Mouse (Mus musculus): ENCODE measurements around the gene Gsg1l. TPM values are rescaled to one million over a fixed set of nuclear protein-coding genes. Genes with fewer than 3 reads are reported as not detected.

Gene Gsg1l
- polyA plus RNA-seq, 1 experiment from 2014 or later, result 16.3 TPM

- H3K4me3 ChIP-seq, result no peak overlapping the region
- no peak overlapping the region for H3K9ac ChIP-seq
- no peak overlapping the region for H3K4me2 ChIP-seq (replicated peaks)
- WGBS, result 85% methylated on average over 3 of the region's 3 CpGs
- no peaks in the 10 kb centered on the region for H3K9me3 ChIP-seq
- ATAC-seq (ENCODE audit: low FRiP score, low read depth), result no peak
- no peaks in the 10 kb centered on the region for H3K36me3 ChIP-seq
- H3K27ac ChIP-seq, result no peak overlapping the region
- H3K4me1 ChIP-seq, result peaks cover 9% of the 10 kb centered on the region
- no peaks in the 10 kb centered on the region for H3K27me3 ChIP-seq (replicated peaks)
These were observed 113.1 kb downstream of the Gsg1l start for GRCm38 (mm10) chr7:125969076-125969475.

DNA sequence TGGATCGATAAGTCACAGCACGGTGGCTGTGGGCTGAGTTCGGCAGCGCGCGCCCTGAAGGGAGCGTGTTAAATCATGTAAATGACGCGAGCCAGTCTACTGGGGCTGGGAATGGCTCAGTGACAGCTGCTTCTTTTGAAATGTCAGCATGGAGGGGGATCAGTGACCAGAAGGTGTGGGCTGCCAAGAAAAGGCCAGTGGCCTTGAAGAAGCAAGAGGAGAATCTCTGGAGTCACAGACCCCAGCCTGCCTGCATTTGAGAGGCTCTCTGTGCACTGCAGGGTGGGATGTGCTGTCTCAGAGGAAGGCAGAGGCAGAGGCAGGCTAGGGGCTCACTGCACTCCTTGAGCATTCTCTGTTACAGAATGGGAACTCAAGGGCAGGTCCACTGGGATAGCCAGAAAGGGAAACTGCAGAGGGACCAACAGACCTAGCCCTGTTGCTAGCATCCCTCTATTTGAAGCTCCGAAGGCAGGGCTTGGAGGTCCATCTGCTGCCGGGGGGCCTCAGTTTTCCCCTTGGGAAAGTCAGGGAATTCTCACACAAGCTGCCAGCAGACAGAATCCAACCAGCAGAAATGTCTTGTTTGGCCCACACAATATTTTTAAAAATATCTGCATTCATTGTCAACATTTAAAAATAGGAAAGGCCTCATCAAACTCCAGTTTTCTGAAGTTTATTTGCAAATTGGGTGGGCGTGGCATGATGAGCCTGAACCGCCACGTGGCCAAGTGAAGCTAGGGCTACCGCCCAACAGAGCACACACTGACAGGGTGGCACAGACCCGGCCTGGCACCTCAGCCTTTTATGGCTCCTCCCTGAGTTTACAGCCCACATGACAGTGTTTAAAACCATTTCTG, 115.6 kb downstream of the Gsg1l start:
- H3K4me3 ChIP-seq, result no peak overlapping the region
- 42% methylated on average over 16 of the region's 16 CpGs for WGBS
- H3K9ac ChIP-seq, result no peak overlapping the region
- H3K36me3 ChIP-seq, result no peaks in the 10 kb centered on the region
- H3K9me3 ChIP-seq, result no peaks in the 10 kb centered on the region
- H3K4me1 ChIP-seq, result peaks cover 9% of the 10 kb centered on the region
- peak overlapping the region; percentile 5; the same call in 1 of the 2 replicates for H3K4me2 ChIP-seq (replicated peaks)
- H3K27ac ChIP-seq, result no peak overlapping the region
- no peak for ATAC-seq (ENCODE audit: low FRiP score, low read depth)
- no peaks in the 10 kb centered on the region for H3K27me3 ChIP-seq (replicated peaks)

GRCm38 (mm10) chr7:125964087-125964607, 118.1 kb downstream of the Gsg1l start:
- ATAC-seq (ENCODE audit: low FRiP score, low read depth), result no peak
- no peaks in the 10 kb centered on the region for H3K27me3 ChIP-seq (replicated peaks)
- H3K4me3 ChIP-seq, result no peak overlapping the region
- peaks cover 9% of the 10 kb centered on the region for H3K4me1 ChIP-seq
- no peak overlapping the region for H3K27ac ChIP-seq
- no peaks in the 10 kb centered on the region for H3K9me3 ChIP-seq
- no peak overlapping the region for H3K4me2 ChIP-seq (replicated peaks)
- H3K9ac ChIP-seq, result no peak overlapping the region
- H3K36me3 ChIP-seq, result no peaks in the 10 kb centered on the region
- WGBS, result 70% methylated on average over 8 of the region's 8 CpGs

- Histone ChIP-seq H3K4me2 (replicated peaks) (no peak overlapping the region), H3K4me1 (no peaks in the 10 kb centered on the region; the same call in 1 of the 2 replicates), H3K9ac (no peak overlapping the region), H3K27ac (no peak overlapping the region), H3K9me3 (no peaks in the 10 kb centered on the region), H3K4me3 (no peak overlapping the region), H3K27me3 (replicated peaks) (no peaks in the 10 kb centered on the region), H3K36me3 (no peaks in the 10 kb centered on the region)
- WGBS, result 60% methylated on average over 17 of the region's 18 CpGs
- ATAC-seq (ENCODE audit: low FRiP score, low read depth), result no peak
These were observed 122.7 kb downstream of the Gsg1l start for GRCm38 (mm10) chr7:125959294-125960048.

DNA sequence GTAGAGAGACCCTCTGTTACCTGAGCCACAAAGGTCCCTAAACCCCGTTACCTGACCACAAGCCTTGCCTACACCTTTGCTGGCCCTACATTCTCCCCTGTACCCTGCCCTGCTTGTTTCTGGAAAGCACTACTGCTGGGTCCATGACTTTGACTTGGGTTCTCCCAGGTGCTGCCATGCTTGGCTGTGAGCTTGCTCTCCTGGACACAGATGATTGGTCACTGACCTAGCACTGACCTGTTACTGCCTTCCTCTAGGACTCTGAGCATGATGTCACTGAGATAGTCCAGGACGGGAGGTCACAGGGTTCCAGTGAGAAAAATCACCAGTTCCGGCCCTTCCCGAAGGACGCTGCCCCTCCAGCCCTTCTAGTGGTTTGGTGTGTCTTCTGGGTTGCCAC, 123.4 kb downstream of the Gsg1l start:
- no peaks in the 10 kb centered on the region for H3K27me3 ChIP-seq (replicated peaks)
- no peak overlapping the region for H3K27ac ChIP-seq
- H3K4me3 ChIP-seq, result no peak overlapping the region
- H3K9me3 ChIP-seq, result no peaks in the 10 kb centered on the region
- no peak overlapping the region for H3K9ac ChIP-seq
- H3K36me3 ChIP-seq, result no peaks in the 10 kb centered on the region
- no peak for ATAC-seq (ENCODE audit: low FRiP score, low read depth)
- 90% methylated on average over 5 of the region's 5 CpGs for WGBS
- peaks cover 5% of the 10 kb centered on the region for H3K4me1 ChIP-seq
- no peak overlapping the region for H3K4me2 ChIP-seq (replicated peaks)

DNA sequence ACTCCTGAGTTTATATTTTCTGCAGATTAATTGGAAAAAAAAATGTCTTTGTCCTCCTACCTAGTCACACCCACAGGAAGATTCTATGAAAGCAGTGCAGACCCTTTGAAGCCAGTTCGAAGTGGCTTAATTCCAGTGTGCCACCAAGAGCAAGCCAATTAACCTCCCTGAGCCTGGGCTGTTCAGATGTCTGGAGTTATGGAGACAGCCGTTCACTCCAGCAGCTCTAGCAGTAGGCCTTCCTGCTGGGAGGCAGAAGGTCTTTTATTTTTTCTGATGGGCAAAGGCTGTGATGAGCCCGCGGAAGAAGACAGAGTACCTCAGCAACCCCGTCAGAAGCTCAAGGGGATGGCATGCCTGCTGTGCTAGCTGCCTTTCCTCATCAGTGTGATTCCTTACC, 127.2 kb downstream of the Gsg1l start:
- ATAC-seq (ENCODE audit: low FRiP score, low read depth), result no peak
- H3K9me3 ChIP-seq, result no peaks in the 10 kb centered on the region
- H3K4me1 ChIP-seq, result peaks cover 8% of the 10 kb centered on the region
- no peak overlapping the region for H3K9ac ChIP-seq
- H3K4me2 ChIP-seq (replicated peaks), result no peak overlapping the region
- 48% methylated on average over 5 of the region's 5 CpGs for WGBS
- H3K4me3 ChIP-seq, result no peak overlapping the region
- H3K36me3 ChIP-seq, result no peaks in the 10 kb centered on the region
- H3K27ac ChIP-seq, result no peak overlapping the region
- no peaks in the 10 kb centered on the region for H3K27me3 ChIP-seq (replicated peaks)

DNA sequence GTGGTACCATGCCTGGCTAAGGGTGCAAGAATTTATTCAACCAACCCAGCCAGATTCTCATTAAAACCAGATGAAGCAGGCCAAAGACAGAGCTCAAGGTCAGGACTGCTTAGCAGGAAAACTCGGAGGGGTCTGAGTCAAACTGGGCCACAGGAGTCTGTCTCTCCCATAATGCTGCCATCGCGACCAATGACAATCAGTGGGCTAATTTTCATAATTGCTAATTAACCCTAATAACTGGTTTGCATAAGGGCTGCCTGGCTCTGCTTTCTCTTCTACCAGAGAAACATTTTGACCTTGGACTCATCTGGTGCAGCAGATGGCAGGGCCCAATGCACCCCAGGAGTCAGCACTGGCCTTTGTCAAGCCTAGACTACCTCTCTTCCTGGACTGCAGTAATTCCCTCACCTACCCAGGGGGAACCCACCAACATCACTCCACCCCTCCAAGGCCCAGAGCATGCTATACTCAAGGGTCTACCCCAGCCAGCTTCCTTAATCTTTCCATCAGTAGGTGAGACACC, 127.8 kb downstream of the Gsg1l start:
- Histone ChIP-seq H3K36me3 (no peaks in the 10 kb centered on the region), H3K9ac (no peak overlapping the region), H3K4me1 (peaks cover 8% of the 10 kb centered on the region), H3K27ac (no peak overlapping the region), H3K4me3 (no peak overlapping the region), H3K9me3 (no peaks in the 10 kb centered on the region), H3K4me2 (replicated peaks) (no peak overlapping the region), H3K27me3 (replicated peaks) (no peaks in the 10 kb centered on the region)
- no peak for ATAC-seq (ENCODE audit: low FRiP score, low read depth)
- 63% methylated on average over 3 of the region's 3 CpGs for WGBS

DNA sequence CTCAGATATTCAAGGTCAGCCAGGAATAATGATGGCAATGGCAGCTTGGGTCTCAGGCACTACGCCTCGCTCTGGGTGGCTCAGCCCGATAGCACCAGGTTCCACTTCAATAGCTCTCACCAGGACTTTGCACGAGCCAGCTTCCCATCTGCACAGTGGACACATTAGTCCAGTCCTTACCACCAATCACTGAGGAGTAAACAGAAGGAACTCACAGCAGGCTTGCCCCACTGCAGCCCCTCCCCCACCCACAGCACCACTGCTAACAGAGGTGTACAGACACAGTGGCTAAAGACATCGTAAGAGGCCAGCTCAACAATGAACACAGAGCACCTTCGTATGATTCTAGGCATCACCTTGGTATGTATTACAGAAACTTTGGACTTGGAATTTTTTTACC, 128.4 kb downstream of the Gsg1l start:
- 58% methylated on average over 6 of the region's 6 CpGs for WGBS
- H3K27me3 ChIP-seq (replicated peaks), result no peaks in the 10 kb centered on the region
- H3K4me2 ChIP-seq (replicated peaks), result no peak overlapping the region
- H3K4me3 ChIP-seq, result no peak overlapping the region
- no peaks in the 10 kb centered on the region for H3K36me3 ChIP-seq
- ATAC-seq (ENCODE audit: low FRiP score, low read depth), result 0 out of 2 replicates have a peak, but pooled peaks have one; percentile 29
- no peak overlapping the region for H3K27ac ChIP-seq
- peaks cover 8% of the 10 kb centered on the region for H3K4me1 ChIP-seq
- H3K9me3 ChIP-seq, result no peaks in the 10 kb centered on the region
- no peak overlapping the region for H3K9ac ChIP-seq

- H3K36me3 ChIP-seq, result no peaks in the 10 kb centered on the region
- H3K9me3 ChIP-seq, result no peaks in the 10 kb centered on the region
- ATAC-seq (ENCODE audit: low FRiP score, low read depth), result no peak
- WGBS, result 80% methylated on average over 7 of the region's 7 CpGs
- H3K27ac ChIP-seq, result no peak overlapping the region
- H3K4me1 ChIP-seq, result peaks cover 8% of the 10 kb centered on the region
- no peak overlapping the region for H3K4me2 ChIP-seq (replicated peaks)
- no peak overlapping the region for H3K4me3 ChIP-seq
- no peaks in the 10 kb centered on the region for H3K27me3 ChIP-seq (replicated peaks)
- H3K9ac ChIP-seq, result no peak overlapping the region
These were observed 130.3 kb downstream of the Gsg1l start for GRCm38 (mm10) chr7:125951911-125952310.

DNA sequence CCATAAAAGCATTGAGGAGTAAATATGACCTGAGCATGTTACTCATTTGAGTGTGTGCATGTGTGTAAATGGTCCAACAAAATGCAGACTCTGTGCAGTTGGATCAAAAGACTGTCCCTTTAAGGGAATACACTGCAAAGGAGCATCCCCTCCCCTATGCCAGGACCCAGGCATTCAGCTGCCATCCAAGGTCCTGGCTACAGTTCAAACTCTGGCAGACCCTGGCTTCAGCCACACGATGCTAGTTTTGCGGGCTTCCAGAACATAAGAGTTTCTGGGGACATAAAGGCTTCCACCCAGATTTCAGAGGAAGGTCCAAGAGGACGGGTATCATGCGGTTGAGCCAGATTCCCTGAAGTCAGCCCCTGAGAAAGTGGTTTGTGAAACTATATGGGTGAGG, 133.2 kb downstream of the Gsg1l start:
- no peak for ATAC-seq (ENCODE audit: low FRiP score, low read depth)

GRCm38 (mm10) chr7:125945915-125946314, 136.3 kb downstream of the Gsg1l start:
- no peaks in the 10 kb centered on the region for H3K27me3 ChIP-seq (replicated peaks)
- no peak overlapping the region for H3K9ac ChIP-seq
- no peak overlapping the region for H3K4me3 ChIP-seq
- H3K27ac ChIP-seq, result no peak overlapping the region
- H3K36me3 ChIP-seq, result no peaks in the 10 kb centered on the region
- WGBS, result 73% methylated on average over 8 of the region's 8 CpGs
- no peaks in the 10 kb centered on the region for H3K4me1 ChIP-seq
- ATAC-seq (ENCODE audit: low FRiP score, low read depth), result no peak
- H3K4me2 ChIP-seq (replicated peaks), result no peak overlapping the region
- H3K9me3 ChIP-seq, result no peaks in the 10 kb centered on the region

More for the DNA sequence above, 133.2 kb downstream of the Gsg1l start:
- Histone ChIP-seq H3K36me3 (no peaks in the 10 kb centered on the region), H3K27me3 (replicated peaks) (no peaks in the 10 kb centered on the region), H3K9me3 (no peaks in the 10 kb centered on the region), H3K4me3 (no peak overlapping the region), H3K9ac (no peak overlapping the region), H3K4me2 (replicated peaks) (no peak overlapping the region), H3K4me1 (peaks cover 4% of the 10 kb centered on the region), H3K27ac (no peak overlapping the region)
- 88% methylated on average over 4 of the region's 4 CpGs for WGBS

GRCm38 (mm10) chr7:125944631-125945030, 137.6 kb downstream of the Gsg1l start:
- Histone ChIP-seq H3K36me3 (no peaks in the 10 kb centered on the region), H3K27me3 (replicated peaks) (no peaks in the 10 kb centered on the region), H3K27ac (no peak overlapping the region), H3K9ac (no peak overlapping the region), H3K9me3 (no peaks in the 10 kb centered on the region), H3K4me2 (replicated peaks) (no peak overlapping the region), H3K4me3 (no peak overlapping the region), H3K4me1 (no peaks in the 10 kb centered on the region)
- no peak for ATAC-seq (ENCODE audit: low FRiP score, low read depth)
- 88% methylated on average over 5 of the region's 5 CpGs for WGBS

All from neural tube, embryonic 12.5 days (tissue).